Comparison of ENCODE assay signal across 8 mouse cellular contexts in genomic region chrX:106171106-106171852, GRCm38 (mm10). TPM values are rescaled to one million over a fixed set of nuclear protein-coding genes. Genes with fewer than 3 reads are reported as not detected.
DNase-seq lines count a peak whose midpoint lies in the region; ATAC-seq lines count a peak whose summit lies in the region.

No protein-coding gene starts in this region.

- WGBS in hindbrain, embryonic 12.5 days = 34% methylated on average over 18 of the region's 18 CpGs

- no peaks in the 10 kb centered on the region for H3K9me3 ChIP-seq in hindbrain, embryonic 12.5 days (replicated peaks)

- peak overlapping the region; percentile 45 for H3K4me2 ChIP-seq in hindbrain, embryonic 12.5 days (replicated peaks)

- ATAC-seq in hindbrain, embryonic 12.5 days (ENCODE audit: low FRiP score) = peak; percentile 80

- no peaks in the 10 kb centered on the region for H3K4me1 ChIP-seq in hindbrain, embryonic 12.5 days

- no peaks in the 10 kb centered on the region for H3K27me3 ChIP-seq in hindbrain, embryonic 12.5 days

- H3K27ac ChIP-seq in hindbrain, embryonic 12.5 days = no peak overlapping the region

- peak overlapping the region; percentile 35; the same call in 1 of the 2 replicates for H3K9ac ChIP-seq in hindbrain, embryonic 12.5 days

- no peaks in the 10 kb centered on the region for H3K36me3 ChIP-seq in hindbrain, embryonic 12.5 days

- DNase-seq in MN1 (ENCODE audit: low spot score) = peak; percentile 73
- peak; percentile 63 for DNase-seq in cerebellum, adult 9-11 months
- peak; percentile 18 to 61 for DNase-seq in frontal cortex, postnatal 10 days (ENCODE audit: low spot score in 2 of 2)
- DNase-seq in layer of hippocampus, postnatal 14 days (ENCODE audit: low spot score in 2 of 2) = peak; percentile 68 to 78
- DNase-seq in lung, postnatal 10 days = peak; percentile 86
- DNase-seq in retina, adult 2 months (ENCODE audit: low read depth, low spot score) = peak; percentile 61
- DNase-seq in thymus, postnatal 25 days = peak; percentile 80

- peak overlapping the region; percentile 28 for H3K4me3 ChIP-seq in hindbrain, embryonic 12.5 days

RNA-seq across cellular contexts. Expression of gene Pgk1, which starts 15.6 kb away (rescaled TPM):
- 290 and 293 TPM in 2 replicates for polyA plus RNA-seq in hindbrain, embryonic 12.5 days (2016; fragmentation: Nextera tagmentation; extraction: Ambion mirVana)
- 100 to 1,000 TPM; 416 to 450 TPM for total RNA-seq in layer of hippocampus, postnatal 14 days (2021)

RNA-seq across cellular contexts. Expression of gene Tlr13, which starts 28.3 kb away (rescaled TPM):
- 0.34 and 0.37 TPM in 2 replicates for polyA plus RNA-seq in hindbrain, embryonic 12.5 days (2016; fragmentation: Nextera tagmentation; extraction: Ambion mirVana)
- total RNA-seq in layer of hippocampus, postnatal 14 days (2021) = 1 to 10 TPM; 1.2 to 2.0 TPM

RNA-seq across cellular contexts. Expression of gene Taf9b, which starts 49.7 kb away (rescaled TPM):
- 13.8 and 13.9 TPM in 2 replicates for polyA plus RNA-seq in hindbrain, embryonic 12.5 days (2016; fragmentation: Nextera tagmentation; extraction: Ambion mirVana)
- total RNA-seq in layer of hippocampus, postnatal 14 days (2021) = 10 to 100 TPM; 24.8 to 29.9 TPM
